Mouse (Mus musculus): ENCODE results near the gene Gm3159. TPM values are rescaled to one million over a fixed set of nuclear protein-coding genes. Genes with fewer than 3 reads are reported as not detected.

Gene Gm3159
- not detected for total RNA-seq (2023)

GRCm38 (mm10) chr14:4397226-4397625, at the start of gene Gm3159:
TSS of gene Gm3159 (plus strand) at chr14:4397526.

GRCm38 (mm10) chr14:4414965-4415835, 17.9 kb downstream of the Gm3159 start, which contains the start of gene Gm3164:
TSS of gene Gm3164 (plus strand) at chr14:4415448.

GRCm38 (mm10) chr14:4430692-4431091, 33.4 kb downstream of the Gm3159 start, which contains the start of gene Gm3173:
TSS of gene Gm3173 (plus strand) at chr14:4430992.

Other genes starting within 250 kb of the Gm3159 start
- not detected for gene Gm3127, start 232.5 kb upstream of the Gm3159 start, total RNA-seq (2023)
- gene Gm2974, start 214.9 kb upstream of the Gm3159 start, total RNA-seq (2023) = not detected
- gene Gm3138, start 147.9 kb upstream of the Gm3159 start, total RNA-seq (2023) = not detected
- not detected for gene Gm3149, start 80.2 kb upstream of the Gm3159 start, total RNA-seq (2023)
- gene 2610042L04Rik, start 62.8 kb upstream of the Gm3159 start, total RNA-seq (2023) = not detected
- not detected for gene Gm3164, start 17.9 kb downstream of the Gm3159 start, total RNA-seq (2023)
- 1.8 TPM for gene Gm3173, start 33.5 kb downstream of the Gm3159 start, total RNA-seq (2023)
- not detected for gene Gm3182, start 84.2 kb downstream of the Gm3159 start, total RNA-seq (2023)
- not detected for gene Gm3047, start 157.9 kb downstream of the Gm3159 start, total RNA-seq (2023)
- gene Gm8159, start 234.8 kb downstream of the Gm3159 start, total RNA-seq (2023) = not detected